Mouse (Mus musculus): ENCODE measurements around the gene 4933406M09Rik.

GRCm38 (mm10) chr1:134399735-134400134, 14.0 kb downstream of the 4933406M09Rik start:
- TF ChIP-seq POLR2A (IDR thresholded peaks at IDR 0.05; ENCODE audit: low read depth, low read length) = no peak
- no peak for TF ChIP-seq CTCF (conservative IDR thresholded peaks at IDR 0.05; ENCODE audit: insufficient read depth, insufficient read length, low read depth, low read length)

Measured in kidney, adult 2 months (tissue).